Mouse (Mus musculus): ENCODE measurements around the gene Abi3. TPM values are rescaled to one million over a fixed set of nuclear protein-coding genes. Genes with fewer than 3 reads are reported as not detected.

The Abi3 gene
- polyA plus RNA-seq, 1 experiment = 94.9 TPM

GRCm38 (mm10) chr11:95858528-95859467 lies 16.5 kb upstream of the Abi3 start:
- TF ChIP-seq FLI1 (IDR thresholded peaks at IDR 0.05; ENCODE audit: low read length) = no peak
- no peak for TF ChIP-seq GATA1 (IDR thresholded peaks at IDR 0.05; ENCODE audit: borderline replicate concordance, low read length)
- Histone ChIP-seq H3K36me3 (replicated peaks; ENCODE audit: low read length) (peaks cover 20% of the 10 kb centered on the region), H3K9me3 (no peaks in the 10 kb centered on the region), H3K4me3 (replicated peaks) (peak overlapping the region; percentile 97), H3K27me3 (replicated peaks) (no peaks in the 10 kb centered on the region), H3K4me1 (peaks cover 24% of the 10 kb centered on the region)

- TF ChIP-seq GATA1 (IDR thresholded peaks at IDR 0.05; ENCODE audit: borderline replicate concordance, low read length) (no peak), FLI1 (IDR thresholded peaks at IDR 0.05; ENCODE audit: low read length) (no peak)
- no peaks in the 10 kb centered on the region for H3K27me3 ChIP-seq (replicated peaks)
Measured at GRCm38 (mm10) chr11:95857716-95858527, 15.6 kb upstream of the Abi3 start.

DNA sequence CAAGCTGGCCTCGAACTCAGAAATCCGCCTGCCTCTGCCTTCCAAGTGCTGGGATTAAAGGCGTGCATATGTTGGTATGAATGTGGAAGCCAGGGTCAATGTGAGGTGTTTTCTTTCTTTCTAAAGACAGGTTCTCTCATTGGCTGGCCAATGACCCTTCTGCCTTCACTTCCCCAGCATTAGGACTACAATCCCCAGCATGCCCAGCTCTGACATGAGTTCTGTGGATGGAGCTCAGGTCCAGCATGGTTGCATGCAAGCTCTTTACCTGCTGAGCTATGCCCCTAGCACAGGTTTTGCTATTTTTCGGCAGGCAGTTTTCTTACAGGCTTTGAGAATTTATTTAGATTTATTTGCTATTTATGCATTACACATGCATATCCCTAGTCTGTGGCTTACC lies 15.0 kb upstream of the Abi3 start:
- TF ChIP-seq GATA1 (IDR thresholded peaks at IDR 0.05; ENCODE audit: borderline replicate concordance, low read length) (no peak), FLI1 (IDR thresholded peaks at IDR 0.05; ENCODE audit: low read length) (no peak)

More at GRCm38 (mm10) chr11:95857716-95858527, 15.6 kb upstream of the Abi3 start:
- H3K4me1 ChIP-seq = peaks cover 27% of the 10 kb centered on the region
- peak overlapping the region; percentile 97 for H3K4me3 ChIP-seq (replicated peaks)
- H3K9me3 ChIP-seq = no peaks in the 10 kb centered on the region
- peaks cover 13% of the 10 kb centered on the region for H3K36me3 ChIP-seq (replicated peaks; ENCODE audit: low read length)

DNA sequence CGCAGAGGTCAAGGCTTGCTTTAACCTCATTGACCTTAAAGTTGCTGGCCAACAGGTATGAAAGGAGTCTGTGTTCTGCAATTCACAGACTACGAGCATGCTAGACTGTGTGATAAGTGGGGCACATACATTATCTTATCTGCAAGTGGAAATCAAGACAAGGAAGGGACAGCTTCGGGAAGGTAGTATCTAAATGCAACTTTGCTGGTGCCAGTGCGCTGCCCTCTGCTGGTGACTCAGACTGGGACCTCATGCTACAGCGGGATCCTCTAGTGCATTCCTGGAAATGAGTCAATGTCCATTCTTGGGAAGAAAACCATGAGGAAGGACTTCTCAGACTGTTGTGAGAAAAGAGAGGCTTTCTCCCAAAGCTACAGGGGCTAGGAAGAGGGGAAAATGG lies 11.4 kb upstream of the Abi3 start:
- TF ChIP-seq FLI1 (IDR thresholded peaks at IDR 0.05; ENCODE audit: low read length) = no peak
- no peak for TF ChIP-seq GATA1 (IDR thresholded peaks at IDR 0.05; ENCODE audit: borderline replicate concordance, low read length)

More for the DNA sequence above, 15.0 kb upstream of the Abi3 start:
- H3K4me1 ChIP-seq = peaks cover 27% of the 10 kb centered on the region
- H3K4me3 ChIP-seq (replicated peaks) = no peak overlapping the region
- peaks cover 7% of the 10 kb centered on the region for H3K36me3 ChIP-seq (replicated peaks; ENCODE audit: low read length)
- H3K9me3 ChIP-seq = no peaks in the 10 kb centered on the region
- peaks cover 3% of the 10 kb centered on the region for H3K27me3 ChIP-seq (replicated peaks)

DNA sequence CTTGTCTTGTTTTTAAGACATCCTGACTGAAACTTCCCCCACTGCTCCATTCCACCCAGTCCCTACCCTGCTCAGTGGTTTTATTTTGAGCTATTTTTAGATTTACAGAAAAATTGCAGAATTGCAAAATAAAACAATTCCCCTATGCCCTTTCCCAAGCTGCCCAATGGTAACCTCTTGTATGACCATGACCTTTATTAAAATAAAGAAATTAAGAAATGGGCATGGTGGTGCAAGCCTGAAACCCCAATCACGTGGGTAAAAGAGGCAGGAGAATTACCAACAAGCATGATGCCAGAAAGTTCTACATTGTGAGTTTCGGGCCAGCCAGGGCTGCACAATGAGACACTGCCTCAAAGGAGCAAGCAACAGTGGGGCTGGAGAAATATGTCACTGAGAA lies 8.6 kb upstream of the Abi3 start:
- TF ChIP-seq FLI1 (IDR thresholded peaks at IDR 0.05; ENCODE audit: low read length) (no peak), GATA1 (IDR thresholded peaks at IDR 0.05; ENCODE audit: borderline replicate concordance, low read length) (no peak)
- H3K9me3 ChIP-seq = peaks cover 5% of the 10 kb centered on the region; the same call in 1 of the 2 replicates
- no peak overlapping the region for H3K4me3 ChIP-seq (replicated peaks)
- peaks cover 7% of the 10 kb centered on the region for H3K4me1 ChIP-seq
- peaks cover under 1% of the 10 kb centered on the region for H3K36me3 ChIP-seq (replicated peaks; ENCODE audit: low read length)
- H3K27me3 ChIP-seq (replicated peaks) = peaks cover 12% of the 10 kb centered on the region

More for the DNA sequence above, 11.4 kb upstream of the Abi3 start:
- Histone ChIP-seq H3K9me3 (no peaks in the 10 kb centered on the region), H3K36me3 (replicated peaks; ENCODE audit: low read length) (no peaks in the 10 kb centered on the region), H3K4me3 (replicated peaks) (no peak overlapping the region), H3K4me1 (peaks cover 16% of the 10 kb centered on the region), H3K27me3 (replicated peaks) (peaks cover 12% of the 10 kb centered on the region)

- Histone ChIP-seq H3K4me1 (peaks cover 61% of the 10 kb centered on the region), H3K27me3 (replicated peaks) (peaks cover 41% of the 10 kb centered on the region), H3K9me3 (peaks cover 5% of the 10 kb centered on the region; the same call in 1 of the 2 replicates), H3K36me3 (replicated peaks; ENCODE audit: low read length) (peaks cover 4% of the 10 kb centered on the region), H3K4me3 (replicated peaks) (no peak overlapping the region)
- TF ChIP-seq FLI1 (IDR thresholded peaks at IDR 0.05; ENCODE audit: low read length) = no peak
- TF ChIP-seq GATA1 (IDR thresholded peaks at IDR 0.05; ENCODE audit: borderline replicate concordance, low read length) = no peak
Measured at GRCm38 (mm10) chr11:95844935-95845334, 2.7 kb upstream of the Abi3 start.

- H3K4me1 ChIP-seq = peaks cover 73% of the 10 kb centered on the region
Measured at GRCm38 (mm10) chr11:95843421-95843950, 1.2 kb upstream of the Abi3 start.

DNA sequence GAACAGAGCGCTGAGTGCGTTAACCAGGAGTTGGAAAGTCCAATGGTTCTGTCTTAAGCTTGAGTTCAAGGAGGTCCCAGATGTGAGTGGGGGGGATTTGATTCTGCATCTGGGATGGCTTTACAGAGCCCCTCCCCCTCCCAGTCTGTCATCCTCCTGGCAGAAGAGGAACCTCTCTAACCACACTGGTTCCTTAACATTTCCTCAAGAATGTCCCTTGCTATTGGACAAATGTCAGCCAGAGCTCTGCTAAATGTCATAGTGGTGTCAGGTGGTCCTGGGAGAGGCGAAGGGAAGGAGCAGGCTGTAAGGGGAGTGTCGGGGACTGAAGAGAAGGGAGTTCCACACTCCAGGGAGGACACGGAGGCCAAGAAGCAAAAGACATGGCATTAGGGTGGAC lies 677 bp upstream of the Abi3 start:
- H3K27me3 ChIP-seq (replicated peaks) = peaks cover 48% of the 10 kb centered on the region
- peaks cover 3% of the 10 kb centered on the region; the same call in 1 of the 2 replicates for H3K9me3 ChIP-seq
- peak overlapping the region; percentile 91 for H3K4me3 ChIP-seq (replicated peaks)
- H3K36me3 ChIP-seq (replicated peaks; ENCODE audit: low read length) = peaks cover 6% of the 10 kb centered on the region
- TF ChIP-seq FLI1 (IDR thresholded peaks at IDR 0.05; ENCODE audit: low read length) = no peak
- TF ChIP-seq GATA1 (IDR thresholded peaks at IDR 0.05; ENCODE audit: borderline replicate concordance, low read length) = no peak
- H3K4me1 ChIP-seq = peaks cover 78% of the 10 kb centered on the region

More at GRCm38 (mm10) chr11:95843421-95843950, 1.2 kb upstream of the Abi3 start:
- H3K9me3 ChIP-seq = peaks cover 5% of the 10 kb centered on the region; the same call in 1 of the 2 replicates
- H3K4me3 ChIP-seq (replicated peaks) = peak overlapping the region; percentile 91
- H3K36me3 ChIP-seq (replicated peaks; ENCODE audit: low read length) = peaks cover 6% of the 10 kb centered on the region
- peaks cover 43% of the 10 kb centered on the region for H3K27me3 ChIP-seq (replicated peaks)
- TF ChIP-seq FLI1 (IDR thresholded peaks at IDR 0.05; ENCODE audit: low read length) (no peak), GATA1 (IDR thresholded peaks at IDR 0.05; ENCODE audit: borderline replicate concordance, low read length) (no peak)

DNA sequence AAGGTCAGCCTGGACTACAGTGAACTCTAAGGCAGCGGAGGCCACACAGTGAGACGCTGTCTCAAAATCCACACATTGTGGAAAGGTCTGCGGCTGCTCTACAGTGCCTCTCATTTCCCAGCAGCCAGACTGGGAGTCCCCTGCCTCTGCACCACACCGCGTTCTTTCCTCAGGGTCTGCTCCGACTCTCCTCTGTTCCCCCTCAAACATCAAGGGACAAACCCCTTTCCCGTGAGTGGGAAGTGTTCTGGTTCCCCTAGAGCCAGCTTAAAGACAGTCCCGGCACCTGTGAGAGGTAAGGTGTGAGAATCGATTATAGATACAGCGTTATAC lies 812 bp downstream of the Abi3 start:
- peaks cover 92% of the 10 kb centered on the region for H3K4me1 ChIP-seq
- H3K4me3 ChIP-seq (replicated peaks) = peak overlapping the region; percentile 91
- H3K9me3 ChIP-seq = no peaks in the 10 kb centered on the region
- H3K36me3 ChIP-seq (replicated peaks; ENCODE audit: low read length) = peaks cover 13% of the 10 kb centered on the region
- no peak for TF ChIP-seq FLI1 (IDR thresholded peaks at IDR 0.05; ENCODE audit: low read length)
- peaks cover 58% of the 10 kb centered on the region for H3K27me3 ChIP-seq (replicated peaks)
